Mouse (Mus musculus) cerebellum, adult (tissue): ENCODE measurements around the gene Cadm1.

Source experiments
- ATAC-seq: cut with Nextera tagmentation; 2 replicates; pipeline ENCODE4 v1.9.2; 2017; ENCODE audit warnings: mild to moderate bottlenecking, moderate library complexity, mixed read lengths; ENCODE audit not compliant: insufficient number of reproducible peaks, low FRiP score, low TSS enrichment

Cadm1 gene

GRCm38 (mm10) chr9:47728852-47729251 is 198.9 kb downstream of the Cadm1 start:
- no peak for ATAC-seq

GRCm38 (mm10) chr9:47730247-47730646 is 200.3 kb downstream of the Cadm1 start:
- no peak for ATAC-seq

GRCm38 (mm10) chr9:47733780-47734451 is 203.9 kb downstream of the Cadm1 start:
- no peak for ATAC-seq

DNA sequence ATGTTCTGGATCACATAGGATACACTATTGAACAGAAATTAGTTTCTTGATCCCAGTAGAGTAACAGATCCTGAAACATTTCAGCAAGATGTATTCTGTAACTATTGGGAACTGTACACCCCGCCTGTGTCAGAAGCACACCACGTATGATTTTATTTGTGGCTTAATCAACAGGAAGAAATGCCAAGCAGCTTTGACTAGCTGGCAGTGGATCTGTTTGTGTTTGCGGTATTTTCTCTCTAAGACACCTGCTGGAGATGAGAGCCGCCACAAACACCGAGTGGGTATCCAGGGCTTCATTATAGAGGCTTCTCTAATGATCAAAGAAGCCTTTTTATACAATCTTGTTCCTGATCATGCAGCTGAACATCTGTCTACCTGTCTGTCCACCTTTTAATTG is 204.9 kb downstream of the Cadm1 start:
- ATAC-seq = no peak

- ATAC-seq = no peak
These were observed 208.8 kb downstream of the Cadm1 start for GRCm38 (mm10) chr9:47738799-47739198.

GRCm38 (mm10) chr9:47739276-47739675 is 209.3 kb downstream of the Cadm1 start:
- no peak for ATAC-seq

- ATAC-seq = peak; percentile 96
These were observed 211.8 kb downstream of the Cadm1 start for GRCm38 (mm10) chr9:47741751-47742150.

GRCm38 (mm10) chr9:47744916-47745315 is 214.9 kb downstream of the Cadm1 start:
- no peak for ATAC-seq

GRCm38 (mm10) chr9:47745716-47746115 is 215.7 kb downstream of the Cadm1 start:
- no peak for ATAC-seq

DNA sequence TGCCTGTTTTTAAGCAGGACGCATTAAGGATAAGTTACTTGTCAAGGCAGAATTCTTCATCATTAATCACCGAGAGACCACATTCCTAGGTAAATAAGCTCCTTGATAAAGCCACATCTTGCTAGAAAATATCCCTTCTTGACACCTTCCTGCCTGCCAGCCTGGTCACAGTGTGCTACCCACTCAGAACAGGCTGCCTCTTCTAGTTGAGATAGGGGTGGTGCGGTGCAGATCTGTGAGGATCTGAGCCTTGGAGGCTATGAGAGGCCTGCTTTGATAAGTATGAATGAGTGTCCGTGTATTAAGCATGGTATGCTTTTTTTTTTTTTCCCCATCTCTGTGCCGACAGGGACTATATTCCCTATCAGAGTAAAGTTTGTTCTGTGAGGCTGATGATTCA is 219.2 kb downstream of the Cadm1 start:
- ATAC-seq = no peak

DNA sequence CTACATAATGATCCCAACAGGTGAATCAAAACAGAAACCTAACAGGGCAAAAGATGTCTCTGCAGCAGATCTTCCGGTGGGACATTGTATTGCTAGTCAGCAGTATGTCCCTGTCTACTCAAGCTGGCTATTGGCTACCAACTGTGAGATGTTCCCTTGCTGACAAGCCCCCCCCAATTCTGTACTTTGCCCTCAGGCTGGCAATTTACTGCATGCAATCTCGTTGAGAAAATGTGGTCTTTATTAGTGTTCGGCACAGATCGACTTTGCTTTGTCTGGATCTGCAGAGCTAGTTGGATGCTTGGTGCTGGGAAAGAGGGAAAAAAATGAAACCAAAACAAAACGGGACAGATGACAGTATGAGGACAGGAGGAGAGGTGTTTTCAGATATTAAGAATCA is 222.5 kb downstream of the Cadm1 start:
- ATAC-seq = no peak

DNA sequence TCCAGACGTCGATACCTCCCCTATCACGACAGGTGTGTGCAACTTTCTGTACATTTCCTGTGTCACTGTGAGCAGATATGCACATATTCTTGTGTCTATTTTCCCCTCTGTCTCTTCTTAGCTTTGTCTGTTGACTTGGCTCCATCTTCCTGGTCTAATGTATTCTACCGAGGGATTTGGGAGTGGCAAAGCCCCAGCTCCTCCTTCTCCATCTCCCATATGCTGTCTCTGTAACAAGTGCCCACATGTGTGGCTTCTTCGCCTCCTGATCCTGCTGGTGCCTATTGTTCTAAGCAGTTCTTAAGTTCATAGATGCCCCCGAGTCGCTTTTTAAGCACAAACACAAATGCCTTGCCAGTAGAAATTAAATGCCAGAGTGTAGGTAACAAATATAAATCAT is 223.2 kb downstream of the Cadm1 start:
- no peak for ATAC-seq

DNA sequence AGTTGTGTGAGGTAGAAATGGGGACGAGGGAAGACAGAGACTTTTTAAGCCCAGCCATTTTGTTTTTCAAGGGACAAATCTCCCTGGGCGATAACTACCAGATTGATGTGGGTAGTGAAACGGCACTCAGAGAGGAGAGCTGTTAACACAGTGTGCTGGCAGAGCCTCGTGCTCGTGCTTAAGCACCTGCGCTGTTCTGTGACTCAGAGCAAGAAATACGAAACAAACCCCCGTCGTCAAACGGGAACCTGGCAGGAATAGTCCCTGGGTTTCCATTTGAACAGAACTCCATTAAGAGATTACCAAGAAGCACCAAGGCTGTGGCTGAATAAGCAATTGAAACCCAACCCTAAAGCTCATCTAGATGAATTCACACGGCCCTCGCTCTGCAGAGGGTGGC is 225.1 kb downstream of the Cadm1 start:
- ATAC-seq = no peak; the same call in 1 of the 2 replicates

GRCm38 (mm10) chr9:47757798-47758197 is 227.8 kb downstream of the Cadm1 start:
- ATAC-seq = no peak

DNA sequence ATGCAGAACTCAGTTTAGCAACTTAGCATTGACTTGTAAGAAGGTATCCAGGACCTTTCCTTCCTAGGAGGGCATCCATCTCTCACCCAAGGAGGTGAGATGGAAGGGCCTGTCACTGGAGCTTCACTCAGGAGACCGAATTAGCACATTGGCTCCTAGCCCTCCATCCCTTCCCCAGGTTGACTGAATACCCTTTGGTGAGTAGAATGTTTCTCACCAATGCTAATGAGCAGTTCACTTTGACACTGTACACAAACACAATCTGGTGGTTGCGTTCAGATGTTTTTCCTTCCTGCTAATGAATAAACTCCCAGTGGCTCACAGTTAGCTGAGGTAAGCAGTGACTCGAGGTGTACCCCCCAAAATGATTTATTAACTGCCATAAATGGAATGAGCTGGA is 228.3 kb downstream of the Cadm1 start:
- ATAC-seq = no peak

DNA sequence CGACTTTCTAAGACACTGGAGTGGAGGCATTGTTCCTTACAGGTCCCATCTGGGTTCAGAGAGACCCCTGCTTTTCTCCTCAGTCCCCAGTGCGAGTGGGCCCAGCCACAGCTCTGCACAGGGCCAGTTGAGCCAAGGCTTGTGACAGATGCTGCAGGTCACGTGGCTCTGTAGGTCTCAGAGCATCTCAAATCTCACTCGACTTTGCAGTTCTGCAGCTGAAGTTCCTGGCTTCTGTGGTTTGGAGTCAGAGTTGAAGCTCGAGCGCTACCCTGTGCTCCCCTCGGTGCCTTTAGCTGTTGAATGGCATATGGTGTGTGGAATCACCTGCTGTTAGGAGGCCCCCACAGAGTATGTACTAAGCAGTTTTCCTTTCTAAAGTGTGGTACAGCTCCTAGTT is 229.8 kb downstream of the Cadm1 start:
- ATAC-seq = 0 out of 2 replicates have a peak, but pooled peaks have one; percentile 45

- no peak for ATAC-seq
These were observed 231.6 kb downstream of the Cadm1 start for GRCm38 (mm10) chr9:47761601-47762000.

GRCm38 (mm10) chr9:47762913-47763312 is 232.9 kb downstream of the Cadm1 start:
- ATAC-seq = no peak

- no peak for ATAC-seq
These were observed 234.9 kb downstream of the Cadm1 start for GRCm38 (mm10) chr9:47764920-47765319.

GRCm38 (mm10) chr9:47765323-47765722 is 235.3 kb downstream of the Cadm1 start:
- no peak for ATAC-seq

DNA sequence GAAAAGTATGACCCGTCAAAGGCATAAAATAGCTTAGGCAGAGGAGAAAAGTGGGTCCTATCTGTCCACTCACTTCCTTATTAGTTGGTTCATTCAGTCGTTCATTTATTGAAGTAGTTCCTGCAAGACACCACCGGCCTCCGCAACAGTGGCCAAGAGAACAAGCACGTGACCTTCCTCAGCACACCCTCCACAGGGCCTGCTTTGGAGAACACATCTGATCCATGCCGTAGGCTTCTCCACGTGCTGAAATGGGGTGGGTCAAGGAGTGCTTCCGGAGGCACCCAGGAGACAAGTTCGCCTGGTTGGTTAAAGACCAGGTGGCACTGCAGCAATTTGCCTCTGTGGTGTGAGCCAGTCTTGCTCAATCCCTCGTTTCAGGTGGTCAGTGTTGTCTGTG is 236.4 kb downstream of the Cadm1 start:
- no peak for ATAC-seq

GRCm38 (mm10) chr9:47770836-47771235 is 240.9 kb downstream of the Cadm1 start:
- ATAC-seq = no peak

DNA sequence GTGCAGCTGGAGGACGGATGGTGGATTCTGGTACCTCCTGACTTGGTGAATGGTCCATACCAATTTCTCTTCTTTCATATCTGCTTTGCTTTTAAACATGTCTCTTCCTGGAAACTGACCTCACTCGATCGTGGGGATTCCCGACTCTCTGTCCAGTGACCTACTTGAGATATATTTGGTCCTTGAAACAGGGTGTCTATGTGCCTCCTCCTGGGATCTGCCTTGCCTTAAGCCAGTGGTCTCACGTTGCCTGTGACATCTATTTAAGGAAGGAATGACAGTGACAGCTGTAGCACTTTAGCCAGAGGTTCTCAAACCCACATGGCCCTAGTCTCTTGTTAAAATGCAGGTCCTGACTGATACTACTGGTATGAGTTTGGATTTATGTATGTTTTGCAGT is 242.0 kb downstream of the Cadm1 start:
- ATAC-seq = no peak
